Mouse (Mus musculus) forebrain, embryonic 10.5 days (tissue): ENCODE measurements around the gene Rps6ka5. TPM values are rescaled to one million over a fixed set of nuclear protein-coding genes. Genes with fewer than 3 reads are reported as not detected.

Source experiments
- DNase-seq: peaks from one replicate; pipeline ENCODE4 v3.0.0-alpha.2; 2017; ENCODE audit warnings: low spot score; ENCODE audit errors: extremely low spot score
- H3K27ac ChIP-seq: fragments of 300-500 bp; sonication (generic); 2 replicates; pipeline ENCODE4 v1.5.1; 2016; ENCODE audit warnings: mild to moderate bottlenecking
- H3K27me3 ChIP-seq: fragments of 300-500 bp; sonication (generic); 2 replicates; pipeline ENCODE4 v1.6.1; 2016; ENCODE audit warnings: mild to moderate bottlenecking; ENCODE audit not compliant: poor library complexity, severe bottlenecking
- H3K36me3 ChIP-seq: fragments of 300-500 bp; sonication (generic); replicated peaks from 2 replicates; pipeline ENCODE4 v1.6.1; 2016; ENCODE audit warnings: mild to moderate bottlenecking, moderate library complexity
- H3K4me1 ChIP-seq: fragments of 300-500 bp; sonication (generic); 2 replicates; pipeline ENCODE4 v1.6.1; 2016
- H3K4me3 ChIP-seq: fragments of 300-500 bp; sonication (generic); 2 replicates; pipeline ENCODE4 v1.5.1; 2016; ENCODE audit warnings: mild to moderate bottlenecking, moderate library complexity
- H3K9me3 ChIP-seq: fragments of 300-500 bp; sonication (generic); 2 replicates; pipeline ENCODE4 v1.6.1; 2016; ENCODE audit warnings: mild to moderate bottlenecking, moderate library complexity
- WGBS: fragments of 180-500 bp; shearing (Covaris S2); methylation state at CpG from one replicate; pipeline ENCODE4 v1.1.7; 2016; 5-methylcytosine and 5-hydroxymethylcytosine counted together
- polyA plus RNA-seq: library from polyadenylated mRNA; unstranded; fragments of >200 nt; fragmentation: Nextera tagmentation; extraction: Ambion mirVana; gene quantifications from 2 replicates; pipeline ENCODE4 v1.2.1, GENCODE M21; 2016

Rps6ka5 gene
- polyA plus RNA-seq, 1 experiment from 2014 or later: 2.7 TPM

DNA sequence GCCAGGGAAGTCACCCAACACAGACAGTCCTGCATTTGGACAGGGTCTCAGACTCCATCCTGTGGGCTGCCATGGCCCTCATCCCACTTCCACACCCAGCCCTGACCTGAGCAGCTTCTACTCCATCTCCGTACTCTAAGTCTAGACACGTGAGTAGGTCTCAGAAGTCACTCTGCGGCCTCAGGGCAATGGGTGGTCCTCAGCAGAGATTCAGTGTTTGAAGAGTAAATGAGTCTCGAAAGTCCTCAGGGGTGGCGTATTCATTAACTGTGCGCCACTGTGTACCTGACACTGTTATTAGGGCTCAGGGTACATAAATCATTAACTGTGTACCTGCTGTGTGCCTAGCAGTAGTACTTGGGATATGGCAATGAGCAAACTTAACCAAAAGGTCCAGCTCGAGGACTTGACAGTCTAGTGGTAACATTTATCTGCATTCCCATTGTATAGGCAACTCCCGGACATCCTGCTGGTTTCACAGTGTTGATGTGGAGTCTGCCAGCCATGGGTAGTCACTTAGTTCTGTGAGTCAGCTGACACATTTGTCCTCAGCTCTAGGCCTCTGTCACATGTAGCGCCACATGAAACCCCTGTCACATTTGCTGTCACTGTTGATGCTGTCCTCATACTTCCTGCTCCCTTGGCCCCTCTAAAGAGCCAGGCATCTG lies 217.0 kb downstream of the Rps6ka5 start:
- Histone ChIP-seq H3K36me3 (peaks cover 40% of the 10 kb centered on the region), H3K9me3 (no peaks in the 10 kb centered on the region), H3K27me3 (no peaks in the 10 kb centered on the region), H3K4me3 (no peak overlapping the region), H3K4me1 (peaks cover 2% of the 10 kb centered on the region), H3K27ac (peak overlapping the region; percentile 20; the same call in 1 of the 2 replicates)
- DNase-seq: no peak
- 90% methylated on average over 9 of the region's 9 CpGs for WGBS

DNA sequence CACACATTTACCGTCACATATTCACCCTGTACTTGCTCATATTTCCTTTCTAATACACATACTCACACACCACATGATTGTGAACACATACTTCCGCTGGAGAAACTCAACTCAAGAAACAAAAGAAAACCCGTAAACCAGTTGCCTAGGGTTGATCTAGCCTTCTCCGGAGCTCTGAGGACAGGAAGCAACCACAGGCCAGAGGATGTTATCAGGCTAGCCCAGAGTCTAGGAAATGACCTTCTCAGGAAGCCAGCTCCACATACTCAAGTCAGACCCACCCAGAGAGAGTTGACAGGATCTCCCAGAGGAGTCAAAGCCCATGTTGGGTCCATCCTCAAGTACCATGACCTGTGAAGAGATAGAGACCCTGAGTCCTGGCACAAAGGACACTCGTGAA lies 218.1 kb downstream of the Rps6ka5 start:
- Histone ChIP-seq H3K27ac (peak overlapping the region; percentile 20; the same call in 1 of the 2 replicates), H3K36me3 (peaks cover 35% of the 10 kb centered on the region), H3K9me3 (no peaks in the 10 kb centered on the region), H3K4me3 (no peak overlapping the region), H3K27me3 (no peaks in the 10 kb centered on the region), H3K4me1 (peaks cover 13% of the 10 kb centered on the region)
- DNase-seq: no peak
- WGBS: 90% methylated on average over 5 of the region's 5 CpGs

DNA sequence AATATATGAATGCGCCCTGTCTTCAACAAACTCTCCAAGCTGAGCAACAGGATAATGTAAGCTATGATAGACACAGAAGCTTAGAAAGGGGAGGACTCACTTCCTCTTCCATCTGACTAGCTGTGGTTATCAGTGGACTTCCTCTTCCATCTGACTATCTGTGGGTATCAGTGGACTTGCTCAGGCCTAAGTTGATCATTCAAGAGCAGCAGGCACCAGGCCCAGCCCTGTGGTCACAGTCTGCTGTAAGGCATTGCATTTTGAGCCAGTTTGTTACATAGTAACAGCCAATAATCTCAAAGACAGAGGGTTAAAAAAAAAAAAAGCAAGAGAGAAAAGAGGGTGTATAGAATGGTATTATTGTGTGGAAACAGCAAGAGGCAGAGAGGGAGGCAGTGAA lies 221.3 kb downstream of the Rps6ka5 start:
- no peak for DNase-seq
- WGBS: 95% methylated on average over 1 of the region's 1 CpGs
- H3K27me3 ChIP-seq: no peaks in the 10 kb centered on the region
- H3K4me1 ChIP-seq: peaks cover 19% of the 10 kb centered on the region
- peaks cover 9% of the 10 kb centered on the region; the same call in 1 of the 2 replicates for H3K36me3 ChIP-seq
- no peak overlapping the region for H3K27ac ChIP-seq
- no peaks in the 10 kb centered on the region for H3K9me3 ChIP-seq
- no peak overlapping the region for H3K4me3 ChIP-seq

DNA sequence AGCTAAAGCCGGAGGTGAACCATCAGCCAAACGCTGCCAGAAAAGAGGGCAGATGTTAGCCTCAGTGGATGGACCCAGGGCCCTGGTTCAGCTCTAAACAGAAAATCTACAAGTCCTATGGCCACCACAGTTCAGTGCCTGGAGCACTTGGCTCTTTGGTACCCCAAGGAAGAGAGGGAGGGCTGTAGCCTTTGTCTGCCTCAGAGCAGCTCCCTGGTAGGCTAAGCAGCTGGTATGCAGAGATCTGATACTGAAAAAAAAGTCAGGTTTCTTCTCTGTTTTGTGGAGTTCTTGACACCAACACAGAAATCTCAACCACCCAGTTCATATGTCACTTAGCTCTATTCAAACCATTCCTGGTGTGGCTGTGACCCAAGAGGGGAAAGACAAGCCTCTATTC lies 222.2 kb downstream of the Rps6ka5 start:
- Histone ChIP-seq H3K4me3 (no peak overlapping the region), H3K36me3 (peaks cover 16% of the 10 kb centered on the region), H3K9me3 (no peaks in the 10 kb centered on the region), H3K4me1 (peaks cover 19% of the 10 kb centered on the region), H3K27ac (peak overlapping the region; percentile 48; the same call in 1 of the 2 replicates), H3K27me3 (no peaks in the 10 kb centered on the region)
- 95% methylated on average over 2 of the region's 2 CpGs for WGBS
- no peak for DNase-seq

DNA sequence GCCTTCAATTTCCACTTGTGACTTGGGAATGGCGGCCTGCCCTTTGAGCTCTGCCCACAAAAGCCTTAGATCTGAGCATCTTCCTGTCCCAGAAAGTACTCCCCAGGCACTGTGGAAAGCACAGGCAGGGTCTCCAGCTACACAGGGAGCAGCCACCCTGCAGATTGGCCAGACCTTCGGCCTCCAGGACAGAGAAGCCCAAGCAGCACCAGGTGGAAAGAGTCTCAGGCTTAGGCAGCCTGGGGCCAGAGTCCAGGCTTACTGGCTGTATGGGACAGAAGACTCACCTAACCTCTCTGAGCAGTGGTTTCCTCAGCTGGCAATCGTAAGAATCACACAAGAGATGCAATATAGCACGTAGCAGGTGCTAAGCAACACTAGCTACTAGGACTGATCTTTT lies 223.1 kb downstream of the Rps6ka5 start:
- H3K9me3 ChIP-seq: no peaks in the 10 kb centered on the region
- peaks cover 19% of the 10 kb centered on the region for H3K4me1 ChIP-seq
- 91% methylated on average over 4 of the region's 4 CpGs for WGBS
- no peaks in the 10 kb centered on the region for H3K27me3 ChIP-seq
- 0 out of 2 replicates have a peak overlapping the region, but pooled peaks have one; percentile 48 for H3K27ac ChIP-seq
- peaks cover 21% of the 10 kb centered on the region for H3K36me3 ChIP-seq
- DNase-seq: no peak
- H3K4me3 ChIP-seq: no peak overlapping the region

DNA sequence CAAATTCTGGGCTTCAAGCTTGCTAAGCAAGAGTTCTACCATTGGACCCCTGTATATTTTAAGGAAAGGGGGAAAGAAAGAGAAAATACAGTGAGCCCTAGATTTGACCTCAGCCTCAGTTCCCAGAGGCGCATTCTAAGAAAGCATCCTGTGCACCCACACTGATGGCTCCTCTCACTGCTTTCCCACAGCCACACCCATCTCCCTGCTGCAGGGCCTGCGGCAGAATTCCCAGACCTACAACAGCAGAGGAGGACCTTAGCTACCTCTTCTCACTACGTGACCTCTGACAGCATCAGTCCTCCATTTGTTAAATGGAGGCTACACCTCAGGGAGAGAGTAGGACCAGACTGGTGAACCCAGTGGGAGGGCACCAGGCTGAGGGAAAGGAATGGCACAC lies 224.2 kb downstream of the Rps6ka5 start:
- Histone ChIP-seq H3K4me3 (no peak overlapping the region), H3K9me3 (no peaks in the 10 kb centered on the region), H3K27ac (no peak overlapping the region), H3K36me3 (peaks cover 27% of the 10 kb centered on the region), H3K27me3 (no peaks in the 10 kb centered on the region), H3K4me1 (peaks cover 19% of the 10 kb centered on the region)
- no peak for DNase-seq
- 91% methylated on average over 3 of the region's 3 CpGs for WGBS

DNA sequence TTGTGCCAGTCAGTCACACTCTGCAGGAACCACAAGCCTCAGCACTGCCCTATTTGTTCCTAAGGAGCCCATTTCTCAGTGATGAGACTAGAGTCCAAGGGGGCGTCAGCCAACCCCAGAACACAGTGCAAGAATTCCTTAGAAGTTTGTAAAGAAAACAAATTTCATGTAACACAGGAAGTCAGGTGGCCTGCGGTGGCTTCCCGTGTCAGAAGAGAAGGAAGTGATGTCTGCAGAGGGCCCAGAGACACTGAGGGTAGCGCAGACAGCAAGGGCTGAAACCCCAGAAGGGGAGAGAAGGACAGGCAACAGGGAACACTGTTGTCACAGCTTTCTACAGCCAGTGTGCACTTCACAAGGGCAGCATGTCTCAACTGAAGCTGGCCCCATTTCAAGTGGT lies 225.5 kb downstream of the Rps6ka5 start:
- peaks cover 39% of the 10 kb centered on the region for H3K36me3 ChIP-seq
- H3K9me3 ChIP-seq: no peaks in the 10 kb centered on the region
- H3K27me3 ChIP-seq: no peaks in the 10 kb centered on the region
- peaks cover 19% of the 10 kb centered on the region for H3K4me1 ChIP-seq
- H3K4me3 ChIP-seq: no peak overlapping the region
- no peak overlapping the region for H3K27ac ChIP-seq
- WGBS: 85% methylated on average over 4 of the region's 4 CpGs
- no peak for DNase-seq

DNA sequence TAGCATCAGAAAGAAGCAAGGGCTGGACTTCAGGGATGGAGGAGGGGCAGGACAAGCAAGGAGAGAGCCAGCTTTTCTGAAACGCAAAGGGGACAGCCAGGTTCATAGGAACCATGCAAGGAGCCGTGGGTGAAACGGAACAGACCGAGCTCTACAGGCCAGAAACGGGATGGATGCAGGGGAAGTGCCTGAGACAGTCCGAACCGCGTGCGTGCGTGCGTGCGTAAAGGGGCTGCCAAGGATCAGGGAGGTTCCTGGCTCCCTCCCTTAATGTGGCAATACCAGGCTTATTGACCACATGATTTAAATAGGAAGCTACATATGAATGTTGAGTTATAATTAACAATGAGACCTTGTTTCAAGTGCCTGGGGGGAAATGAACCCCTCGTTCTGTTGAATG lies 227.3 kb downstream of the Rps6ka5 start:
- WGBS: 93% methylated on average over 13 of the region's 13 CpGs
- Histone ChIP-seq H3K9me3 (no peaks in the 10 kb centered on the region), H3K36me3 (peaks cover 52% of the 10 kb centered on the region), H3K27ac (no peak overlapping the region), H3K27me3 (no peaks in the 10 kb centered on the region), H3K4me1 (peaks cover 15% of the 10 kb centered on the region), H3K4me3 (no peak overlapping the region)
- no peak for DNase-seq

Other genes with a start within 250 kb of the Rps6ka5 start
- 4.6 and 5.5 TPM in 2 replicates for gene Ttc7b, start 206.2 kb downstream of the Rps6ka5 start, polyA plus RNA-seq
- 0.14 and 0.16 TPM in 2 replicates for gene Dglucy, start 52.1 kb upstream of the Rps6ka5 start, polyA plus RNA-seq
- 0.30 and 0.36 TPM in 2 replicates for gene Gpr68, start 181.2 kb upstream of the Rps6ka5 start, polyA plus RNA-seq